19 mouse cellular contexts compared by ENCODE assay signal in genomic region chr7:100506494-100506893, GRCm38 (mm10). TPM values are rescaled to one million over a fixed set of nuclear protein-coding genes. Genes with fewer than 3 reads are reported as not detected.
"Had no signal": no experiment of that assay in that cellular context is flagged by ENCODE, and none has a peak within 500 bp of the region (broad histone marks: within the 10 kb centered on the region; RNA-seq: fewer than 3 reads in every experiment).

No protein-coding gene starts in this region.

- H3K4me3 ChIP-seq: layer of hippocampus, adult 2 months; limb, embryonic 13.5 days; midbrain, embryonic 10.5 days; myocyte; neural tube, embryonic 15.5 days had no signal

- H3K27ac ChIP-seq: layer of hippocampus, adult 2 months; limb, embryonic 13.5 days; midbrain, embryonic 10.5 days; neural tube, embryonic 15.5 days had no signal

- H3K9me3 ChIP-seq: limb, embryonic 13.5 days; midbrain, embryonic 10.5 days; neural tube, embryonic 15.5 days had no signal

- H3K4me1 ChIP-seq: midbrain, embryonic 10.5 days had no signal

- DNase-seq: kidney, adult 2 months; kidney, postnatal 25 days; left cerebral cortex, postnatal 4 days; lung, adult 18-20 months; lung, postnatal 4 days; midbrain, embryonic 14.5 days; right cerebral cortex, adult 18-20 months; right cerebral cortex, postnatal 25 days; thymus, adult 18-20 months; thymus, postnatal 14 days had no signal

- ATAC-seq: intestine, embryonic 16.5 days had no signal

- H3K9ac ChIP-seq: limb, embryonic 13.5 days; neural tube, embryonic 15.5 days had no signal

- H3K27me3 ChIP-seq: neural tube, embryonic 15.5 days had no signal

- H3K36me3 ChIP-seq: limb, embryonic 13.5 days; midbrain, embryonic 10.5 days; neural tube, embryonic 15.5 days had no signal

- H3K4me2 ChIP-seq: limb, embryonic 13.5 days; neural tube, embryonic 15.5 days had no signal

RNA-seq across cellular contexts. Expression of gene Ucp3, which starts 33.7 kb away (rescaled TPM):
- total RNA-seq: liver, adult 2 months had no signal
- polyA plus RNA-seq: intestine, embryonic 16.5 days; liver, adult 2 months; midbrain, embryonic 10.5 days; midbrain, embryonic 14.5 days; neural tube, embryonic 11.5 days; neural tube, embryonic 15.5 days; stomach, embryonic 14.5 days had no signal
